Mouse (Mus musculus) ES-E14 (cell line): ENCODE results near the gene Gng13.

Experiments
- HCFC1 ChIP-seq: IDR thresholded peaks from 2 replicates; pipeline ENCODE4 v1.6.1; 2012; ENCODE audit warnings: low read length, inconsistent platforms, borderline replicate concordance; ENCODE audit not compliant: insufficient read depth
- MAFK ChIP-seq: IDR thresholded peaks from 2 replicates; pipeline ENCODE4 v1.6.1; 2014; ENCODE audit warnings: mild to moderate bottlenecking, low read depth, low read length, inconsistent platforms; ENCODE audit not compliant: insufficient read depth

- no peak for TF ChIP-seq HCFC1
- no peak for TF ChIP-seq MAFK
Measured at GRCm38 (mm10) chr17:25716711-25717637, at the start of gene Gng13.
